8 mouse cellular contexts compared by ENCODE assay signal in genomic region chr13:31179407-31180001, GRCm38 (mm10).
A peak's percentile ranks its signal among the peaks of the same experiment; 100 is the strongest.
DNase-seq lines count a peak whose midpoint lies in the region; ATAC-seq and TF ChIP-seq lines count a peak whose summit lies in the region.

No protein-coding gene starts in this region.

- H3K36me3 ChIP-seq in kidney, postnatal 0 days (ENCODE audit: insufficient read depth, low read length), result no peaks in the 10 kb centered on the region
- no peaks in the 10 kb centered on the region for H3K36me3 ChIP-seq in liver, postnatal 0 days (replicated peaks; ENCODE audit: insufficient read depth, low read length)

- TF ChIP-seq POLR2A in brain, embryonic 14.5 days (IDR thresholded peaks at IDR 0.05; ENCODE audit: borderline replicate concordance, extremely low read depth, insufficient read depth, insufficient read length, poor library complexity, severe bottlenecking), result no peak

- H3K4me3 ChIP-seq in kidney, postnatal 0 days (replicated peaks; ENCODE audit: low read depth, low read length), result no peak overlapping the region
- peak overlapping the region; percentile 17; the same call in 1 of the 2 replicates for H3K4me3 ChIP-seq in liver, postnatal 0 days (ENCODE audit: low read depth, low read length)

- 20% methylated on average over 12 of the region's 12 CpGs for WGBS in kidney, postnatal 0 days
- WGBS in liver, postnatal 0 days (ENCODE audit: insufficient replicate concordance), result 8% methylated on average over 12 of the region's 12 CpGs

- no peak for TF ChIP-seq CTCF in brain, embryonic 14.5 days (IDR thresholded peaks at IDR 0.05; ENCODE audit: borderline replicate concordance, extremely low read depth, insufficient read depth, insufficient read length)
- no peak for TF ChIP-seq CTCF in kidney, postnatal 0 days (IDR thresholded peaks at IDR 0.05; ENCODE audit: low read depth)
- TF ChIP-seq CTCF in liver, postnatal 0 days (IDR thresholded peaks at IDR 0.05; ENCODE audit: low read depth), result no peak

- TF ChIP-seq EP300 in liver, postnatal 0 days (IDR thresholded peaks at IDR 0.05; ENCODE audit: low read depth), result 0 out of 2 replicates have a peak, but pooled peaks have one; percentile 53

- no peaks in the 10 kb centered on the region for H3K4me1 ChIP-seq in kidney, postnatal 0 days (replicated peaks; ENCODE audit: insufficient read depth, low read length)
- H3K4me1 ChIP-seq in liver, postnatal 0 days (ENCODE audit: insufficient read depth), result peaks cover 7% of the 10 kb centered on the region

- peak; percentile 33 for DNase-seq in adrenal gland, postnatal 10 days
- no peak for DNase-seq in adrenal gland, adult 8-10 months
- peak; percentile 43 for DNase-seq in brain, embryonic 14.5 days (ENCODE audit: low read depth)
- peak; percentile 21 for DNase-seq in kidney, postnatal 0 days (ENCODE audit: low spot score)
- DNase-seq in liver, postnatal 0 days, result peak; percentile 65
- DNase-seq in right cerebral cortex, postnatal 25 days, result peak; percentile 24
- DNase-seq in urinary bladder, adult 18-20 months (ENCODE audit: low spot score in 2 of 2), result no peak

- no peak overlapping the region for H3K4me2 ChIP-seq in kidney, postnatal 0 days (ENCODE audit: low read length)
- H3K4me2 ChIP-seq in liver, postnatal 0 days (ENCODE audit: low read depth, low read length), result peak overlapping the region; percentile 54

- no peaks in the 10 kb centered on the region for H3K27me3 ChIP-seq in kidney, postnatal 0 days (ENCODE audit: insufficient read depth, low read length)
- H3K27me3 ChIP-seq in liver, postnatal 0 days (ENCODE audit: insufficient read depth, low read length), result no peaks in the 10 kb centered on the region

- no peak overlapping the region for H3K9ac ChIP-seq in kidney, postnatal 0 days (ENCODE audit: low read depth, low read length)
- peak overlapping the region; percentile 55; the same call in 1 of the 2 replicates for H3K9ac ChIP-seq in liver, postnatal 0 days (replicated peaks)

- peak; percentile 98 for ATAC-seq in frontal cortex, adult (ENCODE audit: low TSS enrichment)
- peak; percentile 52 for ATAC-seq in kidney, postnatal 0 days (replicated peaks; ENCODE audit: low FRiP score, low read depth)
- ATAC-seq in liver, postnatal 0 days, result peak; percentile 94

- H3K27ac ChIP-seq in kidney, postnatal 0 days, result no peak overlapping the region
- H3K27ac ChIP-seq in liver, postnatal 0 days (ENCODE audit: low read depth), result peak overlapping the region; percentile 98

- no peaks in the 10 kb centered on the region for H3K9me3 ChIP-seq in kidney, postnatal 0 days (replicated peaks; ENCODE audit: low read length)
- no peaks in the 10 kb centered on the region for H3K9me3 ChIP-seq in liver, postnatal 0 days (ENCODE audit: low read length)

Comparison
In these comparisons a context has a peak if more than half of its experiments do, and no peak if none do; other contexts are left out.
1. DNase-seq: peak in adrenal gland, postnatal 10 days (single experiment), brain, embryonic 14.5 days (single experiment), kidney, postnatal 0 days (single experiment), liver, postnatal 0 days (single experiment) and right cerebral cortex, postnatal 25 days (single experiment); none in adrenal gland, adult 8-10 months (single experiment) and urinary bladder, adult 18-20 months (0 of 2).
2. Peak in every context shown above with its lines, with median percentiles within 50 percentile points of each other: ATAC-seq.